ENCODE assay signal across 10 mouse cellular contexts in the genomic region with DNA sequence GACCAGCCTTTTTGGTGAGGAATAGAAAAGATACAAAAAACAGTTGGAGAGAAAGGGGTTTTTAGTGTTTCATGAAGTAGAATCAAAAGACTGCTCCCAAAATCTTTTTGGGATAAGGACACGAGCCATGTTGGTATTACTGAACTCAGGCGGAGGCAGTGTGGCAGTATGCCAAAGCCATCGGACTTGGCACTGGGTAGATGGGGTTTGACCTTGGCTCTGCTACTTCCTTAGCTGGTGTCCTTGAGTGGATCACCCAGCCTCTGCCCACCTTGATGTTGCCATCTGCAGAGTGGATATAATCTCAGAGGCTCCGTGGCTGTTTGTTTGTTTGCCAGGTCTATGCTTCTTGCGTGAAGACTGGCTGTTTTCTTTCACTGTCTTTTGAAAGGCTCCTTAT. TPM values are rescaled to one million over a fixed set of nuclear protein-coding genes. Genes with fewer than 3 reads are reported as not detected.
DNase-seq lines count a peak whose midpoint lies in the region; ATAC-seq and TF ChIP-seq lines count a peak whose summit lies in the region.
"Had no signal": no experiment of that assay in that cellular context is flagged by ENCODE, and none has a peak within 500 bp of the region (broad histone marks: within the 10 kb centered on the region; RNA-seq: fewer than 3 reads in every experiment).

No protein-coding gene starts in this region.

- H3K4me1 ChIP-seq in limb, embryonic 15.5 days: peaks cover 56% of the 10 kb centered on the region
- peaks cover 27% of the 10 kb centered on the region for H3K4me1 ChIP-seq in limb, embryonic 10.5 days
- peaks cover 17% of the 10 kb centered on the region for H3K4me1 ChIP-seq in midbrain, embryonic 14.5 days (ENCODE audit: control insufficient read depth, insufficient read depth, low read length)

- no peak overlapping the region for H3K4me3 ChIP-seq in gastrocnemius, adult 2 months
- no peak overlapping the region for H3K4me3 ChIP-seq in limb, embryonic 15.5 days
- no peak overlapping the region for H3K4me3 ChIP-seq in limb, embryonic 10.5 days
- no peak overlapping the region for H3K4me3 ChIP-seq in midbrain, embryonic 14.5 days (replicated peaks; ENCODE audit: low read depth, low read length)
- H3K4me3 ChIP-seq: forebrain, embryonic 12.5 days had no signal

- peak; percentile 62 for DNase-seq in gastrocnemius, adult 2 months
- no peak for DNase-seq in gastrocnemius, adult 18-20 months (ENCODE audit: low spot score)
- no peak for DNase-seq in limb, embryonic 10.5 days (ENCODE audit: low spot score)
- DNase-seq in adrenal gland, postnatal 14 days: peak; percentile 81
- peak; percentile 83 to 85 for DNase-seq in kidney, postnatal 25 days
- DNase-seq in layer of hippocampus, postnatal 36 days: no peak
- no peak for DNase-seq in midbrain, embryonic 14.5 days
- DNase-seq: lung, embryonic 14.5 days had no signal

- no peak for ATAC-seq in limb, embryonic 15.5 days (ENCODE audit: insufficient number of reproducible peaks, low FRiP score, low TSS enrichment, low read depth)
- no peak for ATAC-seq in midbrain, embryonic 14.5 days (ENCODE audit: low FRiP score, low TSS enrichment)

- no peak overlapping the region for H3K4me2 ChIP-seq in limb, embryonic 15.5 days
- H3K4me2 ChIP-seq in midbrain, embryonic 14.5 days (ENCODE audit: low read length): no peak overlapping the region
- H3K4me2 ChIP-seq: forebrain, embryonic 12.5 days; lung, embryonic 14.5 days had no signal

- H3K36me3 ChIP-seq in limb, embryonic 15.5 days: no peaks in the 10 kb centered on the region
- no peaks in the 10 kb centered on the region; the same call in 1 of the 2 replicates for H3K36me3 ChIP-seq in limb, embryonic 10.5 days
- no peaks in the 10 kb centered on the region for H3K36me3 ChIP-seq in midbrain, embryonic 14.5 days (ENCODE audit: control insufficient read depth, insufficient read depth, low read length)
- H3K36me3 ChIP-seq: forebrain, embryonic 12.5 days had no signal

- H3K27ac ChIP-seq in gastrocnemius, adult 2 months: peak overlapping the region; percentile 13; the same call in 1 of the 2 replicates
- 0 out of 2 replicates have a peak overlapping the region, but pooled peaks have one; percentile 33 for H3K27ac ChIP-seq in limb, embryonic 15.5 days
- H3K27ac ChIP-seq in limb, embryonic 10.5 days: no peak overlapping the region
- H3K27ac ChIP-seq in midbrain, embryonic 14.5 days (replicated peaks; ENCODE audit: low read depth, low read length): no peak overlapping the region
- H3K27ac ChIP-seq: forebrain, embryonic 12.5 days had no signal

- no peaks in the 10 kb centered on the region for H3K27me3 ChIP-seq in limb, embryonic 15.5 days
- no peaks in the 10 kb centered on the region for H3K27me3 ChIP-seq in limb, embryonic 10.5 days (ENCODE audit: low read depth, poor library complexity, severe bottlenecking)
- H3K27me3 ChIP-seq in midbrain, embryonic 14.5 days (ENCODE audit: control insufficient read depth, insufficient read depth, low read length): no peaks in the 10 kb centered on the region
- H3K27me3 ChIP-seq: forebrain, embryonic 12.5 days had no signal

- no peak for TF ChIP-seq CTCF in gastrocnemius, adult 2 months (IDR thresholded peaks at IDR 0.05)

- intact Hi-C loops in gastrocnemius, adult 2 months (cut with DNase I): no loop called here

- H3K9me3 ChIP-seq in limb, embryonic 15.5 days: no peaks in the 10 kb centered on the region
- no peaks in the 10 kb centered on the region for H3K9me3 ChIP-seq in limb, embryonic 10.5 days (replicated peaks)
- H3K9me3 ChIP-seq in midbrain, embryonic 14.5 days (ENCODE audit: control insufficient read depth, low read length): no peaks in the 10 kb centered on the region
- H3K9me3 ChIP-seq: forebrain, embryonic 12.5 days had no signal

- WGBS in limb, embryonic 15.5 days: 66% methylated on average over 5 of the region's 5 CpGs
- 90% methylated on average over 5 of the region's 5 CpGs for WGBS in limb, embryonic 10.5 days
- WGBS in midbrain, embryonic 14.5 days: 87% methylated on average over 5 of the region's 5 CpGs

- H3K9ac ChIP-seq in limb, embryonic 15.5 days: no peak overlapping the region
- no peak overlapping the region for H3K9ac ChIP-seq in midbrain, embryonic 14.5 days (replicated peaks; ENCODE audit: low read length)
- H3K9ac ChIP-seq: forebrain, embryonic 12.5 days; lung, embryonic 14.5 days had no signal

RNA-seq across cellular contexts. Expression of gene Dnmt3a, which starts 11.8 kb away (rescaled TPM):
- total RNA-seq in gastrocnemius, adult 2 months (2021): 10 to 100 TPM; 57.5 to 97.5 TPM
- 10 to 100 TPM; 54.6 to 62.0 TPM for total RNA-seq in gastrocnemius, adult 18-20 months (2021)
- 133 and 142 TPM in 2 replicates for polyA plus RNA-seq in limb, embryonic 15.5 days (2015; fragmentation: Nextera tagmentation; extraction: Ambion mirVana)
- polyA plus RNA-seq in limb, embryonic 10.5 days (2016; fragmentation: Nextera tagmentation; extraction: Ambion mirVana): 221 and 298 TPM in 2 replicates
- 95.6 and 106 TPM in 2 replicates for total RNA-seq in adrenal gland, postnatal 14 days (2021)
- 10 to 100 TPM; 75.4 to 79.8 TPM for total RNA-seq in layer of hippocampus, postnatal 36 days (2021)
- 53.9 and 65.3 TPM in 2 replicates for polyA plus RNA-seq in midbrain, embryonic 14.5 days (2014; fragmentation: Nextera tagmentation; extraction: Ambion mirVana)

Comparison
In these comparisons a context has a peak if more than half of its experiments do, and no peak if none do; other contexts are left out.
1. DNase-seq: peak in gastrocnemius, adult 2 months (single experiment), adrenal gland, postnatal 14 days (single experiment) and kidney, postnatal 25 days (2 of 2); none in gastrocnemius, adult 18-20 months (single experiment), limb, embryonic 10.5 days (single experiment), layer of hippocampus, postnatal 36 days (0 of 2) and midbrain, embryonic 14.5 days (single experiment).
2. H3K27ac ChIP-seq: peak in gastrocnemius, adult 2 months (single experiment) and limb, embryonic 15.5 days (single experiment); none in limb, embryonic 10.5 days (single experiment) and midbrain, embryonic 14.5 days (single experiment).